Mouse (Mus musculus) central nervous system, embryonic 14 days (tissue): ENCODE measurements around the gene Grm5. TPM values are rescaled to one million over a fixed set of nuclear protein-coding genes. Genes with fewer than 3 reads are reported as not detected.

Experiments
- polyA plus RNA-seq: library from polyadenylated mRNA; depleted of rRNA; stranded (reverse); fragments of >200 nt; gene quantifications from 2 replicates; pipeline ENCODE4 v1.2.3, GENCODE M21; 2012; rRNA removed

Gene Grm5
- 8.8 and 9.4 TPM in 2 replicates for polyA plus RNA-seq

DNA sequence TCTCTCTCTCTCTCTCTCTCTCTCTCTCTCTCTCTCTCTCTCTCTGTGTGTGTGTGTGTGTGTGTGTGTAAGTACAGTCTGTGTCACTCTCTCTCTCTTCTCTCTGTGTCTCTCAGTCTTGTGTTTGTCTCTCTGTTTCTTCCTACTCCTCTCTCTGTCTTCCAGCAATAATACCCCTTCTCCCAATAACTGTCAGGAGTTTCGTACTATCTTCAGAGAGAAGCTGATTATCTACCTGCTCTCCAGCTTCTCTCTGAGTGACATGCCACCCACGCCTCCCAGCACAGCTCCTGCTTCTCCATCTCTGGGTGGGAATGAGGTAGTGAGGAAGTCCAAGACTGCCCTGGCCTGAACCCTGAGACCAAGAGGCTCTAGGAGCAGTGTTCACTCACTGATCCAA, at the start of gene Grm5:
Grm5 (plus strand) TSS at position 301 of the 400 bp plus-strand sequence.

Other genes starting within 250 kb of the Grm5 start
- gene Tyr, start 90.7 kb upstream of the Grm5 start, polyA plus RNA-seq, result 0.02 and 0.25 TPM in 2 replicates